Mouse (Mus musculus) small intestine, adult 2 months (tissue): ENCODE results near the gene Loxl3. TPM values are rescaled to one million over a fixed set of nuclear protein-coding genes. Genes with fewer than 3 reads are reported as not detected.

Source experiments
- H3K27ac ChIP-seq: fragments of 200-500 bp; 2 replicates; pipeline ENCODE4 v1.5.1; 2012; ENCODE audit warnings: low read depth, low read length, control low read depth, inconsistent platforms; ENCODE audit not compliant: insufficient read depth
- H3K27me3 ChIP-seq: fragments of 200-500 bp; 2 replicates; pipeline ENCODE4 v1.6.1; 2012; ENCODE audit warnings: mild to moderate bottlenecking, moderate library complexity, low read length, inconsistent platforms; ENCODE audit not compliant: control insufficient read depth, insufficient read depth
- H3K36me3 ChIP-seq: fragments of 200-500 bp; 2 replicates; pipeline ENCODE4 v1.6.1; 2012; ENCODE audit warnings: mild to moderate bottlenecking, low read length, control low read depth, inconsistent platforms; ENCODE audit not compliant: control insufficient read depth, insufficient read depth
- H3K4me1 ChIP-seq: fragments of 200-500 bp; 2 replicates; pipeline ENCODE4 v1.6.1; 2012; ENCODE audit warnings: low read length, inconsistent platforms, mixed read lengths; ENCODE audit not compliant: control insufficient read depth, insufficient read depth, insufficient read length
- H3K4me3 ChIP-seq: fragments of 200-500 bp; 2 replicates; pipeline ENCODE4 v1.5.1; 2012; ENCODE audit warnings: low read depth, mild to moderate bottlenecking, control low read depth, inconsistent platforms, low read length, moderate library complexity
- CTCF ChIP-seq: fragments of 200-500 bp; IDR thresholded peaks from 2 replicates; pipeline ENCODE4 v1.5.1; 2012; ENCODE audit warnings: low read depth, mild to moderate bottlenecking, control low read depth, inconsistent platforms, low read length, moderate library complexity, mixed read lengths; ENCODE audit not compliant: insufficient replicate concordance, insufficient read length; ENCODE audit errors: extremely low read depth
- POLR2A ChIP-seq: fragments of 200-500 bp; IDR thresholded peaks from 2 replicates; pipeline ENCODE4 v1.6.1; 2012; ENCODE audit warnings: low read depth, mild to moderate bottlenecking, control low read depth, inconsistent platforms, low read length, moderate library complexity
- WGBS: fragments of 180-500 bp; shearing (Covaris S2); methylation state at CpG from one replicate; pipeline ENCODE4 v1.1.7; 2018; 5-methylcytosine and 5-hydroxymethylcytosine counted together
- polyA plus RNA-seq: library from polyadenylated mRNA; depleted of rRNA; stranded (reverse); fragments of >200 nt; gene quantifications from 2 replicates; pipeline ENCODE4 v1.2.3, GENCODE M21; 2012; rRNA removed

Loxl3 gene
- polyA plus RNA-seq, 1 experiment, result 2.5 TPM

DNA sequence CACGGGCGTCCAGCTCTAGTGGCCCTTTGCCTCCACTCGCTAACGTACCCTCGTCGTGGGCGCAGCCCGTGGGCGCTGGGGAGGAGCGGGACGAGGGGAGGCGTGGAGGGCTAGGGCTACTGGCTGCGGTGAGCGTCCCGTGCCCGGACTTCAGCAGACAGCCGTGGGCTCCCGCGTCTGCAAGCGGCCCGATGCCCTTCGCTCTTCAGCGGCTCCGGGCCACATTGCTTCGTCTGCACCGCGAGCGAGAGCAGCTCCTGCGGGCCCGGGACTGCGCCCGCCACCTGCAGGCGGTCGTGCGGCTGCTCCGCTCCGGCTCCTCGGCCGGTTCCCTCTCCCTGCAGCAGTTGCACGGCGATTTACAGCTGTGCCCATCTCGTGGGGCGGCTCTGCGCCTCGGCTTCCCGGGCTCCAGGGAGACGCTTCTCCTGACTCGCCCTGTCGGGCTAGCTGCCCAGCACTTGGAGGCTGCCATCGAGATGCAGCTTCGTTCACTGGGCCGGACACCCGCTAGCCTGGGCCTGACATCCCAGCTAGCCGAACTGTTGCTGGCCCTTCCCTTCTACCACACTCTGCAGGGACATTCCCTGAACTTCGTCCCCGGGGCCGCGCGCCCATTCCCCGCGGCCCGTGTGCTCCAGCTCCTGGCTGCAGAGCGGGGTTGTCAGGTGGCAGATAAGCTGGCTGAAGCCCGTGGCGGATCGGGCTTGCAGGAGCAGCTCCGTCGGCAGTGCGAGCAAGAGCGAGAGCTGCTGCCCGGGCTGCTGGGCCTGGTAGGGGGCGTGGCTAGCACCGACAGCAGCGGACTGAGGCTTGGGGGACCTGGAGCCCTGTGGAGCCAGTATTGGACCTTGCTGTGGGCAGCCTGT lies 67.9 kb downstream of the Loxl3 start:
- TF ChIP-seq POLR2A (peak; percentile 31; the same call in 1 of the 2 replicates), CTCF (peak; percentile 31; the same call in 1 of the 2 replicates)
- Histone ChIP-seq H3K27me3 (no peaks in the 10 kb centered on the region), H3K36me3 (peaks cover 3% of the 10 kb centered on the region; the same call in 1 of the 2 replicates), H3K4me1 (peaks cover 13% of the 10 kb centered on the region), H3K27ac (peak overlapping the region; percentile 77), H3K4me3 (peak overlapping the region; percentile 86)
- WGBS, result under 1% methylated on average over 73 of the region's 74 CpGs

Other genes starting within 250 kb of the Loxl3 start
- 0.29 and 0.34 TPM in 2 replicates for gene Sema4f, start 94.4 kb upstream of the Loxl3 start, polyA plus RNA-seq
- gene M1ap, start 87.3 kb upstream of the Loxl3 start, polyA plus RNA-seq, result 0.06 and 1.3 TPM in 2 replicates
- gene Dok1, start 702 bp upstream of the Loxl3 start, polyA plus RNA-seq, result 2.2 and 6.1 TPM in 2 replicates
- gene Aup1, start 20.3 kb downstream of the Loxl3 start, polyA plus RNA-seq, result 392 and 694 TPM in 2 replicates
- gene Htra2, start 21.1 kb downstream of the Loxl3 start, polyA plus RNA-seq, result 15.0 and 24.3 TPM in 2 replicates
- 22.1 and 48.6 TPM in 2 replicates for gene Dqx1, start 23.7 kb downstream of the Loxl3 start, polyA plus RNA-seq
- 3.5 and 4.9 TPM in 2 replicates for gene Tlx2, start 36.1 kb downstream of the Loxl3 start, polyA plus RNA-seq
- 6.4 and 9.9 TPM in 2 replicates for gene Pcgf1, start 43.7 kb downstream of the Loxl3 start, polyA plus RNA-seq
- 0.42 and 0.91 TPM in 2 replicates for gene Lbx2, start 52.2 kb downstream of the Loxl3 start, polyA plus RNA-seq
- 4.9 and 7.5 TPM in 2 replicates for gene Ccdc142, start 67.4 kb downstream of the Loxl3 start, polyA plus RNA-seq
- gene Gm42688, start 67.4 kb downstream of the Loxl3 start, polyA plus RNA-seq, result 3.2 and 4.2 TPM in 2 replicates
- gene Mrpl53, start 74.9 kb downstream of the Loxl3 start, polyA plus RNA-seq, result 73.8 and 82.0 TPM in 2 replicates
- gene Mogs, start 81.3 kb downstream of the Loxl3 start, polyA plus RNA-seq, result 34.2 and 45.6 TPM in 2 replicates
- gene Wbp1, start 87.4 kb downstream of the Loxl3 start, polyA plus RNA-seq, result 91.6 and 183 TPM in 2 replicates
- 30.3 and 70.3 TPM in 2 replicates for gene Ino80b, start 91.3 kb downstream of the Loxl3 start, polyA plus RNA-seq
- gene Rtkn, start 101.3 kb downstream of the Loxl3 start, polyA plus RNA-seq, result 47.3 and 179 TPM in 2 replicates
- 0.90 and 1.3 TPM in 2 replicates for gene Wdr54, start 122.2 kb downstream of the Loxl3 start, polyA plus RNA-seq
- 0.09 TPM in 1 of 2 replicates, not detected in the other for gene 1700003E16Rik, start 122.2 kb downstream of the Loxl3 start, polyA plus RNA-seq
- gene Dctn1, start 131.7 kb downstream of the Loxl3 start, polyA plus RNA-seq, result 77.1 and 168 TPM in 2 replicates
- gene Slc4a5, start 185.7 kb downstream of the Loxl3 start, polyA plus RNA-seq, result 10.0 and 11.4 TPM in 2 replicates